Mouse (Mus musculus) liver, postnatal 0 days (tissue): Measurements from ENCODE around the gene Kiz. TPM values are rescaled to one million over a fixed set of nuclear protein-coding genes. Genes with fewer than 3 reads are reported as not detected.
A peak's percentile ranks its signal among the peaks of the same experiment; 100 is the strongest.

Source experiments
- ATAC-seq: fragments of 200-750 bp; cut with Nextera tagmentation; 2 replicates; pipeline ENCODE4 v1.8.0; 2017; ENCODE audit warnings: mild to moderate bottlenecking, moderate library complexity
- DNase-seq: peaks from one replicate; pipeline ENCODE4 v3.0.0-alpha.2; 2016
- H3K27ac ChIP-seq: fragments of 300-500 bp; sonication (generic); 2 replicates; pipeline ENCODE4 v1.5.1; 2014; ENCODE audit warnings: antibody characterized with exemption, moderate library complexity, mild to moderate bottlenecking, low read depth
- H3K27me3 ChIP-seq: fragments of 300-500 bp; sonication (generic); 2 replicates; pipeline ENCODE4 v1.6.1; 2014; ENCODE audit warnings: low read length, control low read depth, mixed read lengths; ENCODE audit not compliant: insufficient read depth
- H3K36me3 ChIP-seq: fragments of 300-500 bp; sonication (generic); replicated peaks from 2 replicates; pipeline ENCODE4 v1.6.1; 2014; ENCODE audit warnings: mild to moderate bottlenecking, control low read depth, low read length, moderate library complexity, mixed read lengths; ENCODE audit not compliant: insufficient read depth
- H3K4me1 ChIP-seq: fragments of 300-500 bp; sonication (generic); 2 replicates; pipeline ENCODE4 v1.6.1; 2014; ENCODE audit warnings: antibody characterized with exemption, mild to moderate bottlenecking, control low read depth; ENCODE audit not compliant: insufficient read depth
- H3K4me2 ChIP-seq: fragments of 300-500 bp; sonication (generic); 2 replicates; pipeline ENCODE4 v1.6.1; 2014; ENCODE audit warnings: low read depth, mild to moderate bottlenecking, low read length, moderate library complexity, mixed read lengths
- H3K4me3 ChIP-seq: fragments of 300-500 bp; sonication (generic); 2 replicates; pipeline ENCODE4 v1.5.1; 2014; ENCODE audit warnings: low read depth, low read length
- H3K9ac ChIP-seq: fragments of 300-500 bp; sonication (generic); replicated peaks from 2 replicates; pipeline ENCODE4 v1.6.1; 2014; ENCODE audit warnings: mild to moderate bottlenecking, moderate library complexity
- H3K9me3 ChIP-seq: fragments of 300-500 bp; sonication (generic); 2 replicates; pipeline ENCODE4 v1.6.1; 2016; ENCODE audit warnings: mild to moderate bottlenecking, control low read depth, low read length, mixed read lengths
- CTCF ChIP-seq: sonication (generic); IDR thresholded peaks from 2 replicates; pipeline ENCODE4 v1.5.1; 2016; ENCODE audit warnings: antibody characterized with exemption, low read depth
- EP300 ChIP-seq: IDR thresholded peaks from 2 replicates; pipeline ENCODE4 v1.6.1; 2016; ENCODE audit warnings: antibody characterized with exemption, low read depth, mild to moderate bottlenecking
- WGBS: fragments of 180-500 bp; shearing (Covaris S2); extraction: QIAGEN DNeasy Blood & Tissue Kit; methylation state at CpG from one replicate; pipeline ENCODE4 v1.1.7; 2014; ENCODE audit not compliant: insufficient replicate concordance; 5-methylcytosine and 5-hydroxymethylcytosine counted together
- polyA plus RNA-seq: library from polyadenylated mRNA; unstranded; fragments of >200 nt; fragmentation: Nextera tagmentation; extraction: Ambion mirVana; gene quantifications from 2 replicates; pipeline ENCODE4 v1.2.1, GENCODE M21; 2015

Gene Kiz
- polyA plus RNA-seq, result 8.2 and 8.5 TPM in 2 replicates

GRCm38 (mm10) chr2:146855599-146856039 lies at the start of gene Kiz:
Gene Kiz (plus strand): TSS chr2:146855864.
- Histone ChIP-seq H3K27ac (peak within 1 kb of the TSS; percentile 88), H3K9me3 (no peaks in the 10 kb centered on the region), H3K27me3 (no peaks in the 10 kb centered on the region), H3K9ac (peak within 1 kb of the TSS; percentile 95), H3K36me3 (no peaks in the 10 kb centered on the region), H3K4me2 (peak within 1 kb of the TSS; percentile 93), H3K4me1 (0 out of 2 replicates have a peak, but pooled peaks cover 6% of the 10 kb centered on the region), H3K4me3 (peak within 1 kb of the TSS; percentile 98)
- no peak for TF ChIP-seq EP300
- TF ChIP-seq CTCF, result peak; percentile 50
- DNase-seq (peak; percentile 99), ATAC-seq (peak; percentile 100)
- under 1% methylated on average over 32 of the region's 32 CpGs for WGBS

DNA sequence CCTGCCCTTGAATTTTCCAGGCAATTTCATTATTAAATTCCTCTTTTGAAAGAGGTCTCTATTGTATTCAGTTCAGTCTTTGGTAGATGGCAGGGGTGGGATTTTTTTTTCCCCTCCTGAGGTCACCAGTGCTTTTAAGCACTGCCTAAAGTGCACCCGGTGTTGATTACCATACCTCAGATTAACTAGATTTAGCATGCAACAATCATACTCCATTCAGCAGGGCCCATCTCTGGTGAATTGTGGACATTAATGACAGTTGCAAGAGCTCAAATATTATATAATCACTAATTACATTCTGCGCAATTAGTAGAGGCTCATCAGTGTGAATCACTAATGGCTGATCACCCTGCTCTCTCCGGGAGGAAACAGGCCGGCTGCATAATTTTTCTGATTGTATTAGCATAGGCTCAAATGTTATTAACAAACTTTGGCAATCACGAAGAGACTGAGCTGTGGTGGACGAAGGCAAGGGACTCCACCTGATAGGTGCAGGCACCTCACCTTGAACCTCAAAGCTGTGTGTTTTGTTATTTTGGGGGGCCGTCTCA lies 45.9 kb upstream of the Kiz start:
- no peaks in the 10 kb centered on the region for H3K4me1 ChIP-seq
- no peaks in the 10 kb centered on the region for H3K36me3 ChIP-seq
- TF ChIP-seq CTCF (no peak), EP300 (no peak)
- no peaks in the 10 kb centered on the region for H3K9me3 ChIP-seq
- no peaks in the 10 kb centered on the region for H3K27me3 ChIP-seq
- H3K4me2 ChIP-seq, result no peak overlapping the region
- H3K4me3 ChIP-seq, result no peak overlapping the region
- ATAC-seq (no peak), DNase-seq (no peak)
- 74% methylated on average over 7 of the region's 7 CpGs for WGBS
- H3K27ac ChIP-seq, result no peak overlapping the region
- H3K9ac ChIP-seq, result no peak overlapping the region

DNA sequence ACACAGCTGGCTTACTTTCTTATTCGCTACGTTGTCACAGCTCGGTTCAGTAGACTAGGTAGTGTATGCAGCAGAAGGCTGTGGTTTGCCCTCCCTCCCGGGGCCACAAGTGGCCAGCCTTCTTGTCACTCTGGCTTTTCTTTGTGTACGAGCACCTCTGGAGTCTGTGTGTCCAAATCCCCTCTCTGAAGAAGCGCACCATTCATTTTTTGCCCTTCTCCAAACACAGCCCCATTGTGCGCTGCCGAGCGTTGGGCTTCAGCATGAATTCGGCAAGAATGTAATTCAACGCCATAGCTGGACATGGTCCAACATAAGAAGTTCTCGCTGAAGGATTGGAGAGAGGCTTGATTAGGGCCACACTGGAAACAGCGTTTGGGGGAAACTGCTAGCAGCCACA lies 45.0 kb upstream of the Kiz start:
- H3K4me3 ChIP-seq, result no peak overlapping the region
- WGBS, result 78% methylated on average over 13 of the region's 13 CpGs
- H3K9ac ChIP-seq, result no peak overlapping the region
- H3K36me3 ChIP-seq, result no peaks in the 10 kb centered on the region
- H3K27ac ChIP-seq, result no peak overlapping the region
- no peak for TF ChIP-seq EP300
- TF ChIP-seq CTCF, result no peak
- no peak for DNase-seq
- no peaks in the 10 kb centered on the region for H3K4me1 ChIP-seq
- ATAC-seq, result no peak
- H3K27me3 ChIP-seq, result no peaks in the 10 kb centered on the region
- no peaks in the 10 kb centered on the region for H3K9me3 ChIP-seq
- no peak overlapping the region for H3K4me2 ChIP-seq

GRCm38 (mm10) chr2:146814978-146815377 lies 40.7 kb upstream of the Kiz start:
- DNase-seq, result no peak
- no peak overlapping the region for H3K4me3 ChIP-seq
- H3K27me3 ChIP-seq, result no peaks in the 10 kb centered on the region
- no peak overlapping the region for H3K4me2 ChIP-seq
- H3K27ac ChIP-seq, result no peak overlapping the region
- no peak overlapping the region for H3K9ac ChIP-seq
- H3K36me3 ChIP-seq, result no peaks in the 10 kb centered on the region
- H3K4me1 ChIP-seq, result no peaks in the 10 kb centered on the region
- 67% methylated on average over 7 of the region's 7 CpGs for WGBS
- no peak for ATAC-seq
- TF ChIP-seq CTCF (no peak), EP300 (no peak)
- H3K9me3 ChIP-seq, result no peaks in the 10 kb centered on the region

DNA sequence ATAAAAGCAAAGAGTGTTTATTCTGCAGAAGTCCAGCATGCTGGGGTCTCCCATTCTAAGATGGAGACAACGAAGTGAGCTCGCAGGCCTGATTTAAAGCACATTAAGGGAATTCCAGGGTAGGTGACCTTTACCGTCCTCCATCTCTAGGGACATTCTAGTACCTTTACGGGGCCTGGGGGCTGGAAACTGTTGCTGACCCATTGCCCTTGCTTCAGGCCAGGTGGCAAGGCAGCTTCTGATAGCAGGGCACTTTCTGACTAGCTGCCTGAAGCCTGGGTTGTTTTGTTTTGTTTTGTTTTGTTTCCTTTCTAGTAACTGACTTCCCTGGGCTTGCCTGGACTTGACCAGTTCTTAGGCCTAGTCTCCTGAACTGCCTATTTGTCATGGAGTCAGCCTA lies 36.6 kb upstream of the Kiz start:
- H3K9me3 ChIP-seq, result no peaks in the 10 kb centered on the region
- no peak for DNase-seq
- H3K9ac ChIP-seq, result no peak overlapping the region
- H3K4me1 ChIP-seq, result no peaks in the 10 kb centered on the region
- no peak overlapping the region for H3K4me2 ChIP-seq
- TF ChIP-seq EP300 (no peak), CTCF (no peak)
- WGBS, result 77% methylated on average over 4 of the region's 4 CpGs
- H3K36me3 ChIP-seq, result no peaks in the 10 kb centered on the region
- ATAC-seq, result no peak
- no peak overlapping the region for H3K27ac ChIP-seq
- H3K4me3 ChIP-seq, result no peak overlapping the region
- H3K27me3 ChIP-seq, result no peaks in the 10 kb centered on the region

DNA sequence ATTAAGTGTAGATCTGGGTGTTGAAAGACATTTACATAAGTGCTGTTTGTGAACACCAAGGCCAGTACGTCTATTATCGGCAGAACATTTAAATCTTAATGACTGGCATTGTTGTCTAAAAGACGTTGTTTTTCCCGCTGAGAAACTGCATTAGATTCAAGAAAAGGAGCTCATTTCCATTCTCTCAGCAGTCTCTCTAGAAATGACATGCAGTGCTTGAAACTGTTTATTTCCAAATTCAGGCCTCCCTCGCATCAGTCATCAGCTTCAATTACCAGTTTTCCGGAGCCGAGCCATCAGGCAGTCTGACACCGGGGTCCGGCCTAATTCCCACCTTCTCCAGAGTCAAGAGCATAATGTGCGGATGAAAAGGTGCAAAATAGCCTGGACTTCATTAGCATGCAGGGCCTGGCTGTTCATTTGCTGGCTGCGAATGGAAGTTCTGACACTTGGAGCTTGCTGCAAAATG lies 32.1 kb upstream of the Kiz start:
- WGBS, result 67% methylated on average over 11 of the region's 11 CpGs
- ATAC-seq, result no peak
- TF ChIP-seq EP300 (no peak), CTCF (no peak)
- Histone ChIP-seq H3K27ac (no peak overlapping the region), H3K4me1 (no peaks in the 10 kb centered on the region), H3K9me3 (no peaks in the 10 kb centered on the region), H3K27me3 (no peaks in the 10 kb centered on the region), H3K4me3 (no peak overlapping the region), H3K9ac (no peak overlapping the region), H3K4me2 (no peak overlapping the region), H3K36me3 (no peaks in the 10 kb centered on the region)
- DNase-seq, result no peak

GRCm38 (mm10) chr2:146824043-146824442 lies 31.6 kb upstream of the Kiz start:
- DNase-seq, result no peak
- Histone ChIP-seq H3K9me3 (no peaks in the 10 kb centered on the region), H3K36me3 (no peaks in the 10 kb centered on the region), H3K9ac (no peak overlapping the region), H3K4me1 (no peaks in the 10 kb centered on the region), H3K4me3 (no peak overlapping the region), H3K27ac (no peak overlapping the region), H3K27me3 (peaks cover 3% of the 10 kb centered on the region; the same call in 1 of the 2 replicates), H3K4me2 (no peak overlapping the region)
- 78% methylated on average over 8 of the region's 8 CpGs for WGBS
- ATAC-seq, result no peak
- no peak for TF ChIP-seq CTCF
- TF ChIP-seq EP300, result no peak
